Mouse (Mus musculus) hindbrain, embryonic 12.5 days (tissue): ENCODE data around the gene Hadh. TPM values are rescaled to one million over a fixed set of nuclear protein-coding genes. Genes with fewer than 3 reads are reported as not detected.

ENCODE experiments used
- ATAC-seq: fragments of 200-750 bp; cut with Nextera tagmentation; 2 replicates; pipeline ENCODE4 v1.8.0; 2017; ENCODE audit warnings: moderate TSS enrichment; ENCODE audit not compliant: low FRiP score
- H3K27ac ChIP-seq: fragments of 300-500 bp; sonication (generic); 2 replicates; pipeline ENCODE4 v1.5.1; 2016; ENCODE audit warnings: mild to moderate bottlenecking
- H3K27me3 ChIP-seq: fragments of 300-500 bp; sonication (generic); 2 replicates; pipeline ENCODE4 v1.6.1; 2016; ENCODE audit warnings: mild to moderate bottlenecking
- H3K36me3 ChIP-seq: fragments of 300-500 bp; sonication (generic); 2 replicates; pipeline ENCODE4 v1.6.1; 2016; ENCODE audit warnings: mild to moderate bottlenecking
- H3K4me1 ChIP-seq: fragments of 300-500 bp; sonication (generic); 2 replicates; pipeline ENCODE4 v1.6.1; 2016
- H3K4me2 ChIP-seq: fragments of 300-500 bp; sonication (generic); replicated peaks from 2 replicates; pipeline ENCODE4 v1.6.1; 2016; ENCODE audit warnings: mild to moderate bottlenecking
- H3K4me3 ChIP-seq: fragments of 300-500 bp; sonication (generic); 2 replicates; pipeline ENCODE4 v1.5.1; 2016; ENCODE audit warnings: mild to moderate bottlenecking
- H3K9ac ChIP-seq: fragments of 300-500 bp; sonication (generic); 2 replicates; pipeline ENCODE4 v1.6.1; 2016; ENCODE audit warnings: mild to moderate bottlenecking, moderate library complexity
- H3K9me3 ChIP-seq: fragments of 300-500 bp; sonication (generic); replicated peaks from 2 replicates; pipeline ENCODE4 v1.6.1; 2016; ENCODE audit warnings: mild to moderate bottlenecking
- WGBS: fragments of 180-500 bp; shearing (Covaris S2); methylation state at CpG from one replicate; pipeline ENCODE4 v1.1.7; 2016; 5-methylcytosine and 5-hydroxymethylcytosine counted together
- polyA plus RNA-seq: library from polyadenylated mRNA; unstranded; fragments of >200 nt; fragmentation: Nextera tagmentation; extraction: Ambion mirVana; gene quantifications from 2 replicates; pipeline ENCODE4 v1.2.1, GENCODE M21; 2016

Gene Hadh
- polyA plus RNA-seq, 1 experiment from 2014 or later = 56.9 TPM

GRCm38 (mm10) chr3:131299908-131300307 lies 28.0 kb upstream of the Hadh start:
- Histone ChIP-seq H3K36me3 (no peaks in the 10 kb centered on the region), H3K27ac (no peak overlapping the region), H3K4me1 (peaks cover 4% of the 10 kb centered on the region; the same call in 1 of the 2 replicates), H3K27me3 (peaks cover 14% of the 10 kb centered on the region; the same call in 1 of the 2 replicates), H3K4me2 (no peak overlapping the region), H3K9ac (no peak overlapping the region), H3K4me3 (no peak overlapping the region), H3K9me3 (no peaks in the 10 kb centered on the region)
- no peak for ATAC-seq
- 10% methylated on average over 6 of the region's 6 CpGs for WGBS

- WGBS = 82% methylated on average over 9 of the region's 9 CpGs
- Histone ChIP-seq H3K4me1 (peaks cover 4% of the 10 kb centered on the region; the same call in 1 of the 2 replicates), H3K36me3 (no peaks in the 10 kb centered on the region), H3K27ac (no peak overlapping the region), H3K27me3 (peaks cover 11% of the 10 kb centered on the region; the same call in 1 of the 2 replicates), H3K9ac (no peak overlapping the region), H3K4me3 (no peak overlapping the region), H3K4me2 (no peak overlapping the region), H3K9me3 (no peaks in the 10 kb centered on the region)
- no peak for ATAC-seq
Measured at GRCm38 (mm10) chr3:131299078-131299477, 27.2 kb upstream of the Hadh start.

GRCm38 (mm10) chr3:131296893-131297292 lies 25.0 kb upstream of the Hadh start:
- Histone ChIP-seq H3K4me2 (no peak overlapping the region), H3K27me3 (peaks cover 7% of the 10 kb centered on the region; the same call in 1 of the 2 replicates), H3K9me3 (0 out of 2 replicates have a peak, but pooled peaks cover under 1% of the 10 kb centered on the region), H3K9ac (no peak overlapping the region), H3K4me1 (peaks cover under 1% of the 10 kb centered on the region; the same call in 1 of the 2 replicates), H3K36me3 (no peaks in the 10 kb centered on the region), H3K4me3 (no peak overlapping the region), H3K27ac (no peak overlapping the region)
- 96% methylated on average over 7 of the region's 7 CpGs for WGBS
- no peak for ATAC-seq

DNA sequence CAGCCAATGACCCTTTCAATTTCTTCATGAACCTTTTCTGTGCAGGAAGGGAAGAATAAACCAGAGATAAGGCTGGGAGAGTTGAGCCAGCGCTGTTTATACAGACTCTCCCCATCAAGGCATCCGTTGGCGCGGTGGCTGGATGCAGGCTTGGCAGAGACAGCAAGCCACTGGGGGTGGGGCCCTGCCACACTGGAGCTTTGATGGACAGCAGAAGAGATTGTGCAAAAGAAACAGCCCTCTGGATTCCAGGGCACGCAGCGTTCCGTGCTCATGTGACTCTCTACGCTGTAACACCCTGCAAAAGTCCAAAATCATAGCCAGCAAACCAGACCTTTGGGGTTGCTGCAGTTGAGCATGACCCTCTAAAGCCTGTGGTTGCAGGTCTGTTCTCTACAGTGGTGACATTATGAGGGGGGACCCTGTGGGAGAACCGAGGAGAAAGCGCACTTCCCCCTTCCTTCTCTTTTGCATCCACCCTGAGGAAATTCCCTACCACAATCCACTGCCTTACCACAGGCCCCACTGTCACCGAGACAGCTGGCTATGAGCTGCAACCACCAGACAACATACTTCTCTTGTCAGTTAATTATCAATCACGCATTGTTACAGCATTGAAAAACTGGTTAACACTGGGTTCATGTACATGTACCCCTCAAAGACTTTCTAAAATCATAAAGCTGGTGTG lies 23.8 kb upstream of the Hadh start:
- Histone ChIP-seq H3K27ac (no peak overlapping the region), H3K9me3 (0 out of 2 replicates have a peak, but pooled peaks cover 4% of the 10 kb centered on the region), H3K4me3 (no peak overlapping the region), H3K36me3 (no peaks in the 10 kb centered on the region), H3K27me3 (no peaks in the 10 kb centered on the region; the same call in 1 of the 2 replicates), H3K4me2 (no peak overlapping the region), H3K9ac (no peak overlapping the region), H3K4me1 (no peaks in the 10 kb centered on the region)
- no peak for ATAC-seq
- 89% methylated on average over 12 of the region's 12 CpGs for WGBS

- WGBS = 65% methylated on average over 3 of the region's 3 CpGs
- no peak overlapping the region for H3K4me3 ChIP-seq
- H3K27ac ChIP-seq = no peak overlapping the region
- H3K36me3 ChIP-seq = no peaks in the 10 kb centered on the region
- no peaks in the 10 kb centered on the region for H3K4me1 ChIP-seq
- H3K9ac ChIP-seq = no peak overlapping the region
- 0 out of 2 replicates have a peak, but pooled peaks cover 4% of the 10 kb centered on the region for H3K9me3 ChIP-seq
- ATAC-seq = no peak
- no peak overlapping the region for H3K4me2 ChIP-seq
- no peaks in the 10 kb centered on the region; the same call in 1 of the 2 replicates for H3K27me3 ChIP-seq
Measured at GRCm38 (mm10) chr3:131294503-131294902, 22.6 kb upstream of the Hadh start.

GRCm38 (mm10) chr3:131292959-131293358 lies 21.1 kb upstream of the Hadh start:
- ATAC-seq = no peak

GRCm38 (mm10) chr3:131292349-131292748 lies 20.4 kb upstream of the Hadh start:
- no peaks in the 10 kb centered on the region for H3K36me3 ChIP-seq
- H3K4me2 ChIP-seq = no peak overlapping the region
- no peak overlapping the region for H3K9ac ChIP-seq
- no peak for ATAC-seq
- H3K9me3 ChIP-seq = 0 out of 2 replicates have a peak, but pooled peaks cover 4% of the 10 kb centered on the region
- no peak overlapping the region for H3K4me3 ChIP-seq
- no peaks in the 10 kb centered on the region; the same call in 1 of the 2 replicates for H3K27me3 ChIP-seq
- no peak overlapping the region for H3K27ac ChIP-seq
- no peaks in the 10 kb centered on the region for H3K4me1 ChIP-seq
- WGBS = 91% methylated on average over 2 of the region's 2 CpGs

More at GRCm38 (mm10) chr3:131292959-131293358, 21.1 kb upstream of the Hadh start:
- H3K4me2 ChIP-seq = no peak overlapping the region
- no peak overlapping the region for H3K4me3 ChIP-seq
- no peak overlapping the region for H3K27ac ChIP-seq
- no peaks in the 10 kb centered on the region; the same call in 1 of the 2 replicates for H3K27me3 ChIP-seq
- 0 out of 2 replicates have a peak, but pooled peaks cover 4% of the 10 kb centered on the region for H3K9me3 ChIP-seq
- H3K4me1 ChIP-seq = no peaks in the 10 kb centered on the region
- H3K9ac ChIP-seq = no peak overlapping the region
- WGBS = 71% methylated on average over 3 of the region's 3 CpGs
- no peaks in the 10 kb centered on the region for H3K36me3 ChIP-seq

GRCm38 (mm10) chr3:131291890-131292289 lies 20.0 kb upstream of the Hadh start:
- WGBS = 86% methylated on average over 4 of the region's 4 CpGs

DNA sequence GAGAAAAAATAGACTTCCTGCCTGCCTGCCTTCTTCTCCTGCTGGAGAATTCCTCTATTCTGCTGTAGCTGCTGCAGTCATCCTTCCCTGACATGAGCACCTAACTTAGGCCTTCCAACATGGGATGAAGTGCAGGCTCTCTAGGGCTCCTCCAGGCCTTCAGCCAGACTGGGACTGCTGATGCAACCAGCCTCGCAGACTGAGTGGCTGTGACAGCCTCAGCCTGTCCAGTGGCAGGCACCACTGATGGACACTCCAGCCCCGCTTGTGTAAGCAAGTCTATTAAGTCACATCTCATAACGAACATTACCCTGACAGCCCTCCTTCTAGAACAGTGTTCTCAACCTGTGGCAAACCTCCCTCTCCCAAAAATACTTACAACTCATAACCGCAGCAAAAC lies 2.2 kb upstream of the Hadh start:
- no peak overlapping the region for H3K4me3 ChIP-seq
- no peak overlapping the region for H3K9ac ChIP-seq
- H3K36me3 ChIP-seq = no peaks in the 10 kb centered on the region
- no peak for ATAC-seq
- WGBS = 89% methylated on average over 4 of the region's 4 CpGs
- peaks cover 19% of the 10 kb centered on the region for H3K4me1 ChIP-seq
- H3K27ac ChIP-seq = no peak overlapping the region
- no peaks in the 10 kb centered on the region for H3K9me3 ChIP-seq
- peaks cover 3% of the 10 kb centered on the region; the same call in 1 of the 2 replicates for H3K27me3 ChIP-seq
- H3K4me2 ChIP-seq = no peak overlapping the region

More at GRCm38 (mm10) chr3:131291890-131292289, 20.0 kb upstream of the Hadh start:
- Histone ChIP-seq H3K4me3 (no peak overlapping the region), H3K9me3 (0 out of 2 replicates have a peak, but pooled peaks cover 4% of the 10 kb centered on the region), H3K27me3 (no peaks in the 10 kb centered on the region; the same call in 1 of the 2 replicates), H3K4me2 (no peak overlapping the region), H3K27ac (no peak overlapping the region), H3K36me3 (no peaks in the 10 kb centered on the region), H3K9ac (no peak overlapping the region), H3K4me1 (no peaks in the 10 kb centered on the region)
- no peak for ATAC-seq

- Histone ChIP-seq H3K4me2 (peak overlapping the region; percentile 85), H3K9me3 (no peaks in the 10 kb centered on the region), H3K4me1 (peaks cover 20% of the 10 kb centered on the region), H3K4me3 (peak overlapping the region; percentile 66), H3K27ac (no peak overlapping the region), H3K9ac (peak overlapping the region; percentile 32; the same call in 1 of the 2 replicates), H3K36me3 (no peaks in the 10 kb centered on the region), H3K27me3 (peaks cover 3% of the 10 kb centered on the region; the same call in 1 of the 2 replicates)
- 0 out of 2 replicates have a peak, but pooled peaks have one; percentile 7 for ATAC-seq
- WGBS = 62% methylated on average over 10 of the region's 10 CpGs
Measured at GRCm38 (mm10) chr3:131272374-131273100, 636 bp upstream of the Hadh start.

DNA sequence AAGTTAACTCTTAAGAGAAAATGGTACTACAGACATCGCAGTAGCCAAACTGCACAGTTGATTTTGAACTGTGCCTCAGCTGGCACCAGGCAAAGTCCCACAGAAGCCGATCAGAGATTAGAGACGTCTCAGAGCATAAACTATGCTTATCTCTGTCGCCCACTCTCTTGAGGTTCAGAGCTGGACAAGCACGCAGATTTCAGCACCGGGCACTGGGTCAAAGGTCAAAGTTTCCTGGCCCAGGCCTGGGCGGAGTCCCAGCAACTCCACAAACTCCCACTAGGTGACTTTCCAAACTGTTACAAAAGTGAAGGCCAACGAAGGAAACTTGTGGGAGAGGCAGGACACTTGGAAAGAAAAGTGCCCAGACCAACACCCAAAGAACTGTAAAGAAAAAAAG lies 744 bp downstream of the Hadh start:
- Histone ChIP-seq H3K4me3 (peak overlapping the region; percentile 66), H3K36me3 (no peaks in the 10 kb centered on the region), H3K27ac (no peak overlapping the region), H3K27me3 (peaks cover 3% of the 10 kb centered on the region; the same call in 1 of the 2 replicates), H3K9me3 (no peaks in the 10 kb centered on the region), H3K4me1 (peaks cover 20% of the 10 kb centered on the region), H3K9ac (peak overlapping the region; percentile 68; the same call in 1 of the 2 replicates), H3K4me2 (peak overlapping the region; percentile 85)
- ATAC-seq = peak; percentile 36; the same call in 1 of the 2 replicates
- 11% methylated on average over 8 of the region's 8 CpGs for WGBS

- H3K4me3 ChIP-seq = no peak overlapping the region
- peaks cover 20% of the 10 kb centered on the region for H3K4me1 ChIP-seq
- no peaks in the 10 kb centered on the region for H3K36me3 ChIP-seq
- H3K27ac ChIP-seq = no peak overlapping the region
- peaks cover 3% of the 10 kb centered on the region; the same call in 1 of the 2 replicates for H3K27me3 ChIP-seq
- no peak for ATAC-seq
- 54% methylated on average over 6 of the region's 6 CpGs for WGBS
- peak overlapping the region; percentile 85 for H3K4me2 ChIP-seq
- no peaks in the 10 kb centered on the region for H3K9me3 ChIP-seq
- H3K9ac ChIP-seq = no peak overlapping the region
Measured at GRCm38 (mm10) chr3:131270381-131270780, 1.5 kb downstream of the Hadh start.
